Mouse (Mus musculus) yolk sac, embryonic 10.5 days (tissue): ENCODE measurements around the gene Frmpd3.

Experiments used
- DNase-seq: peaks from one replicate; pipeline ENCODE4 v3.0.0-alpha.2; 2017; ENCODE audit warnings: low spot score

The Frmpd3 gene

DNA sequence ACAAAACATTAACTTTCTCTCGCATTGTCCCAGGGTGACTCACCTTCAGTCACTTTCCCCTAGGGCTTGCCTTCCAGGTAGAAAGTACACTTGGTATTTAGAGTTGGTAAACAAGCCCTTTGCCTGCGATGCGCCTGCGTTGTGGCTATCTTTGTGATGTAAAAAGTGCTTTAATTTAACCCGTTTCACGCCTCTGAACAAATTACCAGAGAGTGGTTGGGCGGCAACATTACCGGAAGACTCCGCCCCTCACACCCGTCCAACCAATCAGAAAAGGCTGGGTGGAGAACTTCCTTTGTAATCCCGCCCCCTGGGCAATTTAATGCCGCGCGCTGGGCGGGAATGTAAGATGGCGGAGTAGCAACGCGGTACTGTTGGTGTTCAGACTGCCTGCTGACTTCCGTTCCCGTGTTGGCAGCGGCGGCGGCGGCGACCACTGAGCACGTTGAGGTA, 114.2 kb downstream of the Frmpd3 start, which contains the start of gene Prps1:
Prps1 (plus strand) TSS at position 335 of the 453 bp plus-strand sequence.
- peak; percentile 76 for DNase-seq

DNA sequence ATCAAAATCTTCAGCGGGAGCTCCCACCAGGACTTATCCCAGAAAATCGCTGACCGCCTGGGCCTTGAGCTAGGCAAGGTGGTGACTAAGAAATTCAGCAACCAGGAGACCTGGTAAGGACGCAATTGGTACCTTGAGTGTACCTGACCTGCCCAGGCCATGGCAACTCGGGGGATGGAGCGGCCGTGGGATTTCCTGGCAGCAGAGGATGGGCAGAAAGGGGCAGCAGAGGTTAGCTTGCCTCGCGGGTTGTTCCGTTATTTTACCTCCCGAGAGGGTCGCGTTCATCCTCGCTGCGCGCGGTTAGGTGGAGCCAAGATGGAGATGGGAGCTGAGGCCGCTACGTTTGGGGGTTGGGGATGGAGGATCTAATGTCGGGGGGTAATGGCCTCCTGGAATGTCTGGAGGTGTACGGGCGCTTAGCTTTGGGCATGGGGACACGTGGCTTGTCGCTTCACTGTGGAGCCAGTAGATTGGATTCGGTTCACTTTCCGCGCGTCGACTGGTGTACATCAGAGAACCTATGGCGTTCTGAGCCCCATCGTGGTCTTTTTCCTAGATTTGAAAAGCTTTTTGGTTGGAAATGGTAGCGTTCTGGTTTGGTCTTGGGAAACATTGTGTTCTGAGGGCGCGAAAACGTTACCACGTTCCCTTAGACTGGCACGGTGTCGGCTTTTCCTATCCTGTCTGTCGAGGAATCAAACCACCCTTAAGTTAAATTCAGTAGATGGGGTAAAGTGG, 114.9 kb downstream of the Frmpd3 start:
- peak; percentile 9 for DNase-seq

DNA sequence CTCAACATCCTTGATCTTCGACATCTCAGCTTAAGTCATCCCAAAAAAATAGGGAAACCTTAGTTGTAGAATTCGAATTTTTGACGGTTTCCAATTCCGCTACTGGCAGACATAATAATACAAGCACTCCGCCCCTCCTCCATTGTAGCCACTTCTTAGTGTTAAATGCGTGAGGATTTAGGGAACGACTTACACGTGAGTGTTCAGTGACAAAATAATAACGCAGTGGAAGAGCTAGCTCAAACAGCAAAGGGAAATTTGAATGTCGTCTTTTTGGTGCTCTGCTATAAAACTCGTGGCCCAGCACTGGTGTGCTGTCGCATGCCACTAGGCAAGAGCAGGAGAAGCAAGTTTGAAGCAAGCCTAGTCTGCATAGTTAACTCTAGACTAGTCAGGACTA, 115.4 kb downstream of the Frmpd3 start:
- no peak for DNase-seq

DNA sequence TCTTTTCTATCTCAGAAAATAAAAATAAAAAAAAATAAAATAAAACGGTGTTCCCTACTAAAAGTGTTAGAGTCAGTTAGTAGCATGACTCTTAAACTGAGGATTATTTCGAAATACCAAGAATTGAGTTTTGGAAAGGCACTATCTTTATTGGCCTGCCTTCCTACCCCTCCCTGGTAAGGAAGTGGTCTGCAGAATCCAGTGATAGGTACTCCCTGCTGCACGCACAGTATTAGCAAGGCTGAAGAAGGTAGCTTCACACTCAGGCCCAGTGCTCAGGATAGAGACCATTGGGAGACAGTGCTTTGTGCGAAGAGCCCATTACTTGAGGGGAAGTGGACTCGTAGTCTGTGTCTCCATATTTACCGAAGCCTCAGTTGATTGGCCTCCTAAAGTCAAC, 136.2 kb downstream of the Frmpd3 start:
- no peak for DNase-seq

DNA sequence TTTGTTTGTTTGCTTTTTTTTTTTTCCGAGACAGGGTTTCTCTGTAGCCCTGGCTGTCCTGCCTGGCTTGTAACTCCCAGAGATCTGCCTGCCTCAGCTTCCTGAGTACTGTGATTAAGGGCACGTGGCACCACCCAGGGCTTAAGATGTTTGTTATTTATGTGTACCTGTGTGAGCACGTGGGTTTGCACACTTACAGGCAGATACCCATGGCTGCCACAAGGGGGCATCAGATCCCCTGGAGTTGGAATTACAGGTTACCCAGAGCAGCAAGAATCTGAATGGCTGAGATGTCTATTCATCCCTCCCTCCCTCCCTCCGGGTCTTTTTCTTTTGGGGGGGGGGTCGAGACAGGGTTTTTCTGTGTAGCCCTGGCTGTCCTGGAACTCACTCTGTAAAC, 137.1 kb downstream of the Frmpd3 start:
- DNase-seq = peak; percentile 23
